Mouse (Mus musculus): ENCODE data around the gene Cyp4f17.

- TF ChIP-seq CTCF (IDR thresholded peaks at IDR 0.05; ENCODE audit: control insufficient read depth, insufficient read depth, insufficient replicate concordance, low read depth, low read length), result no peak
- no peak for TF ChIP-seq POLR2A (IDR thresholded peaks at IDR 0.05; ENCODE audit: control insufficient read depth, low read depth, low read length)
These were observed 28.2 kb downstream of the Cyp4f17 start for GRCm38 (mm10) chr17:32534068-32534467.
